Mouse (Mus musculus) embryonic facial prominence, embryonic 11.5 days (tissue): ENCODE measurements around the gene Mob2. TPM values are rescaled to one million over a fixed set of nuclear protein-coding genes. Genes with fewer than 3 reads are reported as not detected.

Experiments
- ATAC-seq: fragments of 200-750 bp; cut with Nextera tagmentation; replicated peaks from 2 replicates; pipeline ENCODE4 v1.8.0; 2017; ENCODE audit warnings: low read depth; ENCODE audit not compliant: insufficient number of reproducible peaks, low FRiP score, low TSS enrichment
- DNase-seq: peaks from one replicate; pipeline ENCODE4 v3.0.0-alpha.2; 2015; ENCODE audit warnings: low spot score
- H3K27ac ChIP-seq: fragments of 300-500 bp; sonication (generic); replicated peaks from 2 replicates; pipeline ENCODE4 v1.5.1; 2014; ENCODE audit warnings: mild to moderate bottlenecking, low read depth, low read length, control low read depth
- H3K27me3 ChIP-seq: fragments of 300-500 bp; sonication (generic); 2 replicates; pipeline ENCODE4 v1.6.1; 2014; ENCODE audit warnings: mild to moderate bottlenecking, low read length, moderate library complexity, mixed read lengths; ENCODE audit not compliant: control insufficient read depth, insufficient read depth
- H3K36me3 ChIP-seq: fragments of 300-500 bp; sonication (generic); replicated peaks from 2 replicates; pipeline ENCODE4 v1.6.1; 2014; ENCODE audit warnings: low read depth, mild to moderate bottlenecking, low read length, moderate library complexity, mixed read lengths; ENCODE audit not compliant: control insufficient read depth, insufficient read depth
- H3K4me1 ChIP-seq: fragments of 300-500 bp; sonication (generic); 2 replicates; pipeline ENCODE4 v1.6.1; 2014; ENCODE audit warnings: low read length, mixed read lengths; ENCODE audit not compliant: control insufficient read depth, insufficient read depth
- H3K4me2 ChIP-seq: fragments of 300-500 bp; sonication (generic); 2 replicates; pipeline ENCODE4 v1.6.1; 2014; ENCODE audit warnings: low read depth, mild to moderate bottlenecking, control low read depth, low read length, moderate library complexity
- H3K4me3 ChIP-seq: fragments of 300-500 bp; sonication (generic); 2 replicates; pipeline ENCODE4 v1.5.1; 2014; ENCODE audit warnings: low read depth, low read length, control low read depth
- H3K9ac ChIP-seq: fragments of 300-500 bp; sonication (generic); replicated peaks from 2 replicates; pipeline ENCODE4 v1.6.1; 2014; ENCODE audit warnings: mild to moderate bottlenecking, control low read depth, low read length
- H3K9me3 ChIP-seq: fragments of 300-500 bp; sonication (generic); replicated peaks from 2 replicates; pipeline ENCODE4 v1.6.1; 2016; ENCODE audit warnings: mild to moderate bottlenecking, low read length, inconsistent platforms, mixed read lengths; ENCODE audit not compliant: control insufficient read depth
- WGBS: fragments of 180-500 bp; shearing (Covaris S2); extraction: QIAGEN DNeasy Blood & Tissue Kit; methylation state at CpG from one replicate; pipeline ENCODE4 v1.1.7; 2014; 5-methylcytosine and 5-hydroxymethylcytosine counted together
- polyA plus RNA-seq: library from polyadenylated mRNA; unstranded; fragments of >200 nt; fragmentation: Nextera tagmentation; extraction: Ambion mirVana; gene quantifications from 2 replicates; pipeline ENCODE4 v1.2.1, GENCODE M21; 2014

The Mob2 gene
- polyA plus RNA-seq, 1 experiment from 2014 or later = 60.2 TPM

GRCm38 (mm10) chr7:142035048-142035811 is 25.6 kb downstream of the Mob2 start:
- 70% methylated on average over 2 of the region's 2 CpGs for WGBS
- no peaks in the 10 kb centered on the region for H3K27me3 ChIP-seq
- no peak overlapping the region for H3K9ac ChIP-seq
- ATAC-seq (no peak), DNase-seq (no peak)
- H3K36me3 ChIP-seq = no peaks in the 10 kb centered on the region
- no peak overlapping the region for H3K27ac ChIP-seq
- H3K4me2 ChIP-seq = no peak overlapping the region
- no peak overlapping the region for H3K4me3 ChIP-seq
- H3K9me3 ChIP-seq = no peaks in the 10 kb centered on the region
- H3K4me1 ChIP-seq = no peaks in the 10 kb centered on the region

GRCm38 (mm10) chr7:142034198-142034597 is 26.7 kb downstream of the Mob2 start:
- no peak for DNase-seq
- Histone ChIP-seq H3K27me3 (no peaks in the 10 kb centered on the region), H3K4me2 (no peak overlapping the region), H3K4me1 (no peaks in the 10 kb centered on the region), H3K27ac (no peak overlapping the region), H3K9me3 (no peaks in the 10 kb centered on the region), H3K4me3 (no peak overlapping the region), H3K9ac (no peak overlapping the region), H3K36me3 (no peaks in the 10 kb centered on the region)
- WGBS = 83% methylated on average over 2 of the region's 2 CpGs
- ATAC-seq = no peak

GRCm38 (mm10) chr7:142030073-142030472 is 30.8 kb downstream of the Mob2 start:
- Histone ChIP-seq H3K9ac (no peak overlapping the region), H3K4me3 (no peak overlapping the region), H3K4me1 (no peaks in the 10 kb centered on the region), H3K4me2 (no peak overlapping the region), H3K27ac (no peak overlapping the region), H3K9me3 (no peaks in the 10 kb centered on the region), H3K27me3 (no peaks in the 10 kb centered on the region), H3K36me3 (no peaks in the 10 kb centered on the region)
- no peak for DNase-seq
- ATAC-seq = no peak

DNA sequence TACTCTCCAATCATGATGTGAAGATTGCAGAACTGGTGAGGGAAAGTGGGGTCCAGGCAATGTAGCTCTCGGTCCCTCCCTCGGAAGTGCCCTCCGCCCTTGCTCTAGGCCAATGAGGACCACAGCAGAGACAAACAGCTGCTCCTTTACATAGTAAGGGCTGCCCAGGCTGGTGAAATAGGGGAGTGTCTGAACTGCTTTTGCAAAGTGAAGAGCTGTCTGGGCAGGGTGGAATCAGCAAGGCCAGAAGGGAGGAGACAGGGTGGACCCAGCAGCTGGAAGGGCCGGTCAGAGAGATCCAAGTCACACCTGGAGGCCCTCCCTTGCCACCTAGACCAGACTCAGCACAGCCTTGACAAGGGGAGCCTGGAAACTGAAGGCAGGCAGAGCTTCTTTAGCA is 34.9 kb downstream of the Mob2 start:
- 79% methylated on average over 4 of the region's 4 CpGs for WGBS
- no peak overlapping the region for H3K27ac ChIP-seq
- no peak overlapping the region for H3K4me3 ChIP-seq
- H3K9me3 ChIP-seq = no peaks in the 10 kb centered on the region
- no peaks in the 10 kb centered on the region for H3K4me1 ChIP-seq
- H3K9ac ChIP-seq = no peak overlapping the region
- no peak for DNase-seq
- no peaks in the 10 kb centered on the region for H3K36me3 ChIP-seq
- no peaks in the 10 kb centered on the region for H3K27me3 ChIP-seq
- no peak; the same call in 1 of the 2 replicates for ATAC-seq
- H3K4me2 ChIP-seq = no peak overlapping the region

DNA sequence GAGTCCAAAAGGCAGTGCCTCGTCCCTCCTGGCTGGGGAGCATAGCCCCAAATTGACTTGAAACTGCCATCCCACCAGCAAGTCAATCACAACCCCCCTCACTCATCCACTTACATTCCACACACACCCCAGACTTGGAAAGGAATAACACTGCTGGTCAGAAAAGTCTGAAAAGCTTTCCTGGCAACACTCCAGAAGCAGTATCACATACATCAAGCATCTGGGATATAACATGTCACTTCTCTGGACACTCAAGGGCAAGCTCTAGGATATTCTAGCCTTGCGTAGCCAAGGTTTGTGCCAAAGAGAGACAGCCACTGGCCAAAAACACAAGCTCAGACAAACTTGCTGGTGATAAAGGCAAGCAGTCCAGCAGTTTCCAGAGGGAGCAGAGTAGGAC is 35.7 kb downstream of the Mob2 start:
- no peaks in the 10 kb centered on the region for H3K4me1 ChIP-seq
- ATAC-seq (no peak), DNase-seq (no peak)
- no peaks in the 10 kb centered on the region for H3K36me3 ChIP-seq
- WGBS = 93% methylated on average over 2 of the region's 2 CpGs
- no peak overlapping the region for H3K4me2 ChIP-seq
- no peak overlapping the region for H3K27ac ChIP-seq
- no peak overlapping the region for H3K4me3 ChIP-seq
- no peaks in the 10 kb centered on the region for H3K27me3 ChIP-seq
- H3K9me3 ChIP-seq = no peaks in the 10 kb centered on the region
- H3K9ac ChIP-seq = no peak overlapping the region

- Histone ChIP-seq H3K9ac (no peak overlapping the region), H3K9me3 (no peaks in the 10 kb centered on the region), H3K27ac (no peak overlapping the region), H3K4me1 (no peaks in the 10 kb centered on the region), H3K36me3 (no peaks in the 10 kb centered on the region), H3K4me3 (no peak overlapping the region), H3K4me2 (no peak overlapping the region), H3K27me3 (no peaks in the 10 kb centered on the region)
- DNase-seq (no peak), ATAC-seq (no peak)
- WGBS = 65% methylated on average over 3 of the region's 3 CpGs
Measured at GRCm38 (mm10) chr7:142020827-142021226, 40.0 kb downstream of the Mob2 start.

DNA sequence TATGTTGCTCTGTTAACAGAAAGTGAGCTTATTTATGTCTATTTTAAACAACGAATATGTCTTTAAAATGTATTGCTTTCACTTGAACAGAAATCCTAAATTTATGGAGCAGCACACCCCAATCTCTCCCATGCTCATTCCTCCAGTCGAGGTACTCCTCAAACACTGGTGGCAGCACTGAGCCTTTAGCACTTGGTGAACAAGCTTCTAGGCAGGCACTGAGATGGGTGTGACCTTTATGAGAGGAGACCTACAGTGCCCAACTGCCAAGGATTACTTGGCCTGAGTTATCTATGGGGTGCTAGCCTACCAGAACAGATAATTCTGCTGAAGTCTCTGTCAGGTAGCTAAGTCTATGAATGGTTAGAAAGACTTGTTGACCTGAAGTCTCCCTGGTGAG is 41.2 kb downstream of the Mob2 start:
- Histone ChIP-seq H3K4me2 (no peak overlapping the region), H3K27me3 (no peaks in the 10 kb centered on the region)

GRCm38 (mm10) chr7:142016562-142016961 is 44.3 kb downstream of the Mob2 start:
- Histone ChIP-seq H3K36me3 (no peaks in the 10 kb centered on the region), H3K4me2 (no peak overlapping the region), H3K9me3 (no peaks in the 10 kb centered on the region), H3K4me3 (no peak overlapping the region), H3K9ac (no peak overlapping the region), H3K4me1 (no peaks in the 10 kb centered on the region), H3K27me3 (no peaks in the 10 kb centered on the region), H3K27ac (no peak overlapping the region)
- 73% methylated on average over 1 of the region's 1 CpGs for WGBS
- ATAC-seq = no peak
- peak; percentile 58 for DNase-seq

More for the DNA sequence above, 41.2 kb downstream of the Mob2 start:
- Histone ChIP-seq H3K27ac (no peak overlapping the region), H3K9ac (no peak overlapping the region), H3K4me3 (no peak overlapping the region), H3K4me1 (no peaks in the 10 kb centered on the region), H3K9me3 (no peaks in the 10 kb centered on the region), H3K36me3 (no peaks in the 10 kb centered on the region)
- ATAC-seq (no peak), DNase-seq (no peak)
- 52% methylated on average over 2 of the region's 2 CpGs for WGBS
